Mouse (Mus musculus): ENCODE measurements around the gene Abi3. TPM values are rescaled to one million over a fixed set of nuclear protein-coding genes. Genes with fewer than 3 reads are reported as not detected.
A peak's percentile ranks its signal among the peaks of the same experiment; 100 is the strongest.

Gene Abi3
- polyA plus RNA-seq, 1 experiment from 2014 or later: 1.5 TPM

DNA sequence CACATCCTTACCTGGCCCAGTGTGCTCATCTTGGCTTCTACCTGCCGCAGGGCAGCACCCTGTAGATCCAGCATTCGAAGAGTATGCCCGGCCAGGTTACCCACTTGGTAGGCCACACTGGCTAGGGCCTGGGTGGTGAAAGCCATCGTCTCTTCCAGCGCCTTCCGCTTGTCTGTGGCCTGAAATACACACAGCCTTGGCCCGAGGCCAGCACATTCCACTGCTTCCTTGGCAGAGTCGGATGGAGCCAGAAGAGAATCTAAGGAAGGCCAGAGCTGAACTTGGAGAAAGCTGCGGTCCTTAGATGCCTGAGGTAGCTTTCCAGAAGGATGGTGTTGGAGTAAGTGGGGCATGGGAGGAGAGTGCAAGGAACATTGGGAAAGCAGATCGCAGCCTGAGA lies 5.2 kb downstream of the Abi3 start, which contains the start of gene Gngt2:
Gene Gngt2, plus strand, starts transcription at position 158 of the 400 bp plus-strand sequence.
- H3K27me3 ChIP-seq: peaks cover 80% of the 10 kb centered on the region
- no peaks in the 10 kb centered on the region for H3K9me3 ChIP-seq (replicated peaks)
- no peak within 1 kb of the TSS for H3K27ac ChIP-seq
- WGBS: 66% methylated on average over 10 of the region's 10 CpGs
- H3K4me2 ChIP-seq: no peak within 1 kb of the TSS
- H3K4me1 ChIP-seq: peaks cover 20% of the 10 kb centered on the region
- ATAC-seq: no peak
- no peak within 1 kb of the TSS for H3K4me3 ChIP-seq
- H3K36me3 ChIP-seq (ENCODE audit: poor library complexity, severe bottlenecking): no peaks in the 10 kb centered on the region
- no peak within 1 kb of the TSS for H3K9ac ChIP-seq

DNA sequence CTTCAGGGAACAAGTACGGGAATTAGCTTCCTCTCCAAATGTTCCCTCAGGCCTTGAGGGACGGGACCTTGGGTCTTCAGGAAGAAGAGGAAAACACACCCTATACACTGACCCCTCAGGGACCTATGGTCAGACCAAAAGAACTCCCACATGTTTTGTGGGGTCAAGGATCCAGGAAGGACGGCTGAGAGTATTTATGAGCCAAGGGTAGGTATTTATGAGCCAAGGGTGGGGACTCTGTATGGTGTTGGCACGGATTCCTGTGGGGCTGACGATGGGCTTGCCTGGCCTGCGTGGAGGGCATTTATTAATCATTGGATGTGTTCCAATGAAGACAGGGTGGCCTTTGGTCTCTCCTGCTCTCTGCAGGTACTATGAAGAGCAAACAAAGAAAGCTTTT lies 5.8 kb downstream of the Abi3 start:
- H3K9me3 ChIP-seq (replicated peaks): no peaks in the 10 kb centered on the region
- H3K27ac ChIP-seq: no peak overlapping the region
- WGBS: 65% methylated on average over 6 of the region's 6 CpGs
- H3K9ac ChIP-seq: no peak overlapping the region
- H3K4me1 ChIP-seq: peaks cover 21% of the 10 kb centered on the region
- no peak overlapping the region for H3K4me3 ChIP-seq
- no peak overlapping the region for H3K4me2 ChIP-seq
- H3K27me3 ChIP-seq: peaks cover 81% of the 10 kb centered on the region
- H3K36me3 ChIP-seq (ENCODE audit: poor library complexity, severe bottlenecking): no peaks in the 10 kb centered on the region
- no peak for ATAC-seq

DNA sequence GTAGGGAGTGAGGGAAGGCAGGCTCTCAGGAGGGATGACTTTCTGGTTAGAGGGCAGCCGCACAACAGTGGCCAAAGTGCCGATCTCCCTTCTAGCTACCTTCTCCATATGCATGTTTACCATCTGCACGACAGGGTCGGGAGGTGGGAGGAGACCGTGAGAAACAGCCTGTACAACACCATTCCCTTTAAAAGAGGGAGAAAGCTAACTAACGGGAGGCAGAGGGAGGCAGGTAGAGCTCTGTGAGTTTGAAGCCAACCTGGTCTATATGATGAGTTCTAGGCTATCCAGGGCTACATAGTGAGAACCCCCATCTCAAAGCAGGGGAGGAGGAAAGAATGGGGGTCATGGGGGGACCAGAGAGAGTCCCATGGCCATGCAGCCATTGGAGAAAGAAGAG lies 6.4 kb downstream of the Abi3 start:
- H3K9me3 ChIP-seq (replicated peaks): no peaks in the 10 kb centered on the region
- H3K27me3 ChIP-seq: peaks cover 82% of the 10 kb centered on the region
- peaks cover 27% of the 10 kb centered on the region for H3K4me1 ChIP-seq
- no peak for ATAC-seq
- no peak overlapping the region for H3K4me2 ChIP-seq
- H3K4me3 ChIP-seq: no peak overlapping the region
- no peak overlapping the region for H3K9ac ChIP-seq
- WGBS: 46% methylated on average over 6 of the region's 6 CpGs
- no peaks in the 10 kb centered on the region for H3K36me3 ChIP-seq (ENCODE audit: poor library complexity, severe bottlenecking)
- no peak overlapping the region for H3K27ac ChIP-seq

DNA sequence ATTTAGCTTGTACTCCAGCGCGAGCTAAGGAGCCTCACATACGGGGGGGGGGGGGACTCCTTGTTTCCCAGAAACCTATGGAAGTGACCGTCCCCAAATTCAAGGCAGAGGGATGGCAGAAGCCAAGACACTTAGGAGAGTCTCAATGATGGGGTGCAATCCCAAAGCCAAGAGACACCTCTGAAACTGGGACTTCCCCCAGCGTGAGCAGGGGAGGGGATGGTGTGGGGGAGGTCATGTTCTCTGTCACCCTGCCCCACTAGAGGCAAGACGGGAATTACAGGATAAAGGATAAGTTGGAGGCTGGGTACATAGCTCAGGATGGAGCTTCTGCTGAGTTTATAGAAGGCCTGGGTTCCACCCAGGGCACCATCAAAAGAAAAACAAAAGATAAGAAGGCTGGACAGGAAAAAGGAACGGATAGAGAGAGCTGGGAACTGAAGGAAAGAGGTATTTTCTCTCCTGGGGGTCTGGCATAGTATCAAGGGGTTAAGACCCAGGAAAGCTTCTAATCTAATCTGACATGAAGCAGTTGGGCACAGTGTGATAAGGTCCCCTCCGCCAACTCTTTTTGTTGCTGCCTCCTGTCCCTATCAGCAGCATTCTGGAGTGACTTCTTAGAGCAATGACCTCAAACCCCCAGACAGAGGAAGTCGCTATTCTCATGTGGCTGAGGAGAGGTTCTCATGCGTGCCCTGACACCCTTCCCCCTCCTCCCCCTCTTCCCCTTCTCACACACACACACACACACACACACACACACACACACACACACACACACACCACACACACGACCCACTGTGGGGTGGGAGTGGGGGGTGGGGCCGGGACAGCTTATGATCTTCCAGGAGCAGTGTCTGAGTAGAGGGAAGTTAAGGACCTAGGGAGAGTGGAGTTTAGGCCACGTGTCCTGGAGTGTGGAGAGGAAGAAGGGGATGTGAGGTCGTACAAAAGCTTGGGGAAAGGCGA lies 7.2 kb downstream of the Abi3 start:
- ATAC-seq: no peak
- Histone ChIP-seq H3K27ac (no peak overlapping the region), H3K4me3 (no peak overlapping the region), H3K36me3 (ENCODE audit: poor library complexity, severe bottlenecking) (no peaks in the 10 kb centered on the region), H3K27me3 (peaks cover 90% of the 10 kb centered on the region), H3K9ac (no peak overlapping the region), H3K9me3 (replicated peaks) (no peaks in the 10 kb centered on the region), H3K4me2 (no peak overlapping the region), H3K4me1 (peaks cover 34% of the 10 kb centered on the region)
- 20% methylated on average over 14 of the region's 15 CpGs for WGBS

DNA sequence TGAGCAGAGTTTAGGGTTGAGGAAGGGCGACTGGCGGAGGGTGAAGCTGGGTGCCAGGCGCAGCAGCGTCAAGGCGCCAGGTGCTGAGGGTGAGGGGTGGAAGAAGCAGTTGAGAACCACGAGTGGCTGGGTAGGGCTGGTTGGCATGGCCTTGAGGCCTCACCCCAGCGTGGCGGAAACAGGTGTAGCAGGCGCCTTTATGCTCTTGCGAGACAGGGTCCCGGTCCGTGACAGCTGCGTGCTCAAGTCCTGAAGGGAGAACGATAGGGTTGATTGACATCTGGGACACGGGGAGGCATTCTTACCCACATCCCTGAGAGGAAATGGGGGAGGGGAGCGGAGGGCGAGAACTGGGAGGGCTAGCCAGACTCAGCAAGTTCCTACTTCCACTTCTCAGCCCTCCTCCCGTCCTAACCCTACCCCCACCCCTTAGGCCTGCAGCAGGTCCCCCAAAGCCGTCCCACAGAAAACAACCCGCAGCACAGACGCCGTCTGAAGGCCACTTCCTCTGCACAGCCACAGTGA lies 8.1 kb downstream of the Abi3 start:
- no peaks in the 10 kb centered on the region for H3K9me3 ChIP-seq (replicated peaks)
- H3K4me1 ChIP-seq: peaks cover 34% of the 10 kb centered on the region
- peak overlapping the region; percentile 25 for H3K4me2 ChIP-seq
- no peak overlapping the region for H3K27ac ChIP-seq
- peak overlapping the region; percentile 9; the same call in 1 of the 2 replicates for H3K4me3 ChIP-seq
- H3K27me3 ChIP-seq: peaks cover 95% of the 10 kb centered on the region
- 0 out of 2 replicates have a peak, but pooled peaks have one; percentile 6 for ATAC-seq
- H3K36me3 ChIP-seq (ENCODE audit: poor library complexity, severe bottlenecking): no peaks in the 10 kb centered on the region
- WGBS: 4% methylated on average over 22 of the region's 22 CpGs
- no peak overlapping the region for H3K9ac ChIP-seq

DNA sequence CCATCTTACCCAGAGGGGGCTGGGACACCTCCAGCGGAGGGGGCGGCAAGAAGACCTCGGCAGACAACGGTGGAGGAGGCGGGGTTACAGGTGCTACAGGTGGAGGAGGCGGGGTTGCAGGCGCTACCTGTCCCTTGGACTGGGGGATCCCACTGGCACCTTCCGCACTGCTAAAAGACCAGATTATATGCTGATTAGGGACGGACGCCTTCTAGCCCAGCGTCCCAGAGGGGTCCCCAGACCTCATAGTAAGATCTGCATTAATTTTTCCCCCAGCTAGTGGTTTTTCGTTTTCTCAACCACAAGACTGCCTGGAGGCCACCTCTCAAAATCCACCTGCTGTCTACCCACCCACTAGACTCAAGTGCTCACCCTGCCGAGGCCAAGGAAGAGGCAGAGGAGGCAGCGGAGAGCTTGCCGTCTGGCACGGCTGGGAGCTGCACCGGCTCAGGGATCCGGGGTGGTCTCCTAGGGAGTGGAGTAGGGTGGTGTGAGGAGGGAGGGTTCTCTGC lies 8.6 kb downstream of the Abi3 start:
- Histone ChIP-seq H3K4me3 (peak overlapping the region; percentile 9; the same call in 1 of the 2 replicates), H3K27ac (no peak overlapping the region), H3K4me1 (peaks cover 33% of the 10 kb centered on the region), H3K27me3 (peaks cover 98% of the 10 kb centered on the region), H3K4me2 (peak overlapping the region; percentile 25), H3K36me3 (ENCODE audit: poor library complexity, severe bottlenecking) (no peaks in the 10 kb centered on the region), H3K9me3 (replicated peaks) (no peaks in the 10 kb centered on the region), H3K9ac (no peak overlapping the region)
- ATAC-seq: no peak
- WGBS: 5% methylated on average over 18 of the region's 18 CpGs

DNA sequence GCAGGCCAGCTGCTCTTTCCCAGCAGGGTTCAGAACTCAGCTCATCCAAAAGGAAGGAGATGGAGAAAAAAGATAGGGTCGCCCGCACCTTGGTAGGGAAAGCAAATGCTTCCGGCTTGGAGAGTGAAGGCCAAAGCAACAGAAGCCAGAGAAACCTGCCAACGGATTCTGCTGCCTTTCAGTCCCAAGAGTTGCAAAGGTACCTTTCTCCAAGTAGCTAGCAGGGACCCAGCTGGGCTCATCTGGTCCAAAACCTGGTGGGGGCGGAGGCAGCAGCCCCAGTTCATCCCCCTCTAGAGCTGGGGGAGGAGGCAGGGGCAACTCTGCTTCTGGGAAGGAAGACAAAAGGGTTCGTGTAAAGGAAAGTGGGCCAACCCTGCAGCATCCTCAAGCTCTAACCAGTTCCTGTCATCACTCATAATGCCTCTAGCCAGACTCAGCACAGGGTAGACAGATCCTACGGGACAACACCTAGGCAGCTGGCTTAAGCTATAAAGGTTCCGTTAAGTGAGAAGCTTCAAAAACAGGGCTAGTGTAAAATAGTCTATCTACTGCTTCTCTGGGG lies 9.2 kb downstream of the Abi3 start:
- no peak overlapping the region for H3K4me2 ChIP-seq
- 20% methylated on average over 8 of the region's 8 CpGs for WGBS
- peaks cover 100% of the 10 kb centered on the region for H3K27me3 ChIP-seq
- ATAC-seq: no peak
- no peak overlapping the region for H3K4me3 ChIP-seq
- H3K4me1 ChIP-seq: peaks cover 30% of the 10 kb centered on the region
- no peaks in the 10 kb centered on the region for H3K9me3 ChIP-seq (replicated peaks)
- H3K9ac ChIP-seq: no peak overlapping the region
- no peak overlapping the region for H3K27ac ChIP-seq
- no peaks in the 10 kb centered on the region for H3K36me3 ChIP-seq (ENCODE audit: poor library complexity, severe bottlenecking)

DNA sequence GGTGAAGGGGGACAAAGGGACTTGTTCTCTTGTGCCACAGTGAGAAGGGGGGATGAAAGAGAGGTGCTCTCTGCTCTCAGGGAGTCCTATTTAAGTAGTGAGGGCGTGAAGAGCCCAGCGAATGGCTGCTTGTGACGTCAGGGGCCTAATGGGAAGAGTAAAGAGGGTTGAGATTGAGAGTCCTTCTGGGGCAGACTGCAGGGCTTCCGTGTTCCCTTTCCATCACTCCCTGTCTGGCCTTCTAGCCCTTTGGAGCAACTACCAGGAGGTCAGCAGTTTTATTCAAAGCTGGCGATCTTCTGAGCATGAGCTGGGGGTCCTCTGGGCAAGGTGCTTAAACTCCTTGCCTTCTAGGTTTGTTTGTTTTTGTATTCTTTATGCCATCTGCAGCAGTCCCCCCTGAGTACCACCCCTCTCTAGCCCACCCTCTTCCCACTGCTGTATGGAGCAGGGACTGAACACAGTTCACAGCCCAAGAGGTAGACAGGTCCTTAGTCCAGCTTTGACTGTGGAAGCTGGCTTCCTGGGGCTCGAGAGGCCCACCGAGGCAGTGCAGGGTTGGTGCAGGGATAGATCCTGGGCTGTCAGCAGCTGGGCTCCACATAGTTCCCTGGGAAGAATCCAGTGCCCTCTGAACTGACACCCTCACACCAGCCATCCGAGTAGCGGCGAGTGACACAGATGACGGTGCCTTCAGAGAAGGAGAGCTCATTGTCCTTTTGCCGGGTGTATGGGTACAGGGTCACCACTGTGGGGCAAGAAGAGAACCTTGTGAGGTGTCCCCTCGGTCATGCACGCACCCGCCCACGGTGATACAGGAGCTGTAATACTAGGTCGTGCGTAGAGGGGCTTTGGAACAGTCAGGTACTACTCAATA lies 9.9 kb downstream of the Abi3 start:
- H3K9ac ChIP-seq: no peak overlapping the region
- 27% methylated on average over 18 of the region's 18 CpGs for WGBS
- no peak overlapping the region for H3K4me2 ChIP-seq
- no peaks in the 10 kb centered on the region for H3K36me3 ChIP-seq (ENCODE audit: poor library complexity, severe bottlenecking)
- H3K27ac ChIP-seq: no peak overlapping the region
- peaks cover 99% of the 10 kb centered on the region for H3K27me3 ChIP-seq
- H3K4me1 ChIP-seq: peaks cover 30% of the 10 kb centered on the region
- ATAC-seq: no peak
- no peaks in the 10 kb centered on the region for H3K9me3 ChIP-seq (replicated peaks)
- no peak overlapping the region for H3K4me3 ChIP-seq

DNA sequence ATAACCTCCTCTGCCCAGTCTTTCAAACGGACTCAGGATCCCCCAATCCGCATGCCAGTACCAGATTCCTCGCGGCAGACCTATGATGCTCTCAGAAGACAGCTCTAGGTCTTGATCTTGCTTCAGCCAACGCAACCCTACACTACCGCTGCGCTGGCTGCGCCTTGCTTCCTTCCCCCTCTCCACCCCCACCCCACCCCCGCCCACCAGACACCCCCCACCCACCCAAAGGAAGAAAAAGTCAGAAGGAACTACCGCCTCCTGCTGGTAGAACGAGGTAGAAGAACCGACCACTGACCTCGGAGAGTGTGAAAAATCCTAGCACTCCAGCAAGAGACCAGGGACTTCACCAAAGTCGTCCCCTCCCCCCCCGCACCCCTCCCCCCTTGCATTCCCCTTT lies 10.6 kb downstream of the Abi3 start:
- peak overlapping the region; percentile 44; the same call in 1 of the 2 replicates for H3K4me2 ChIP-seq
- peak overlapping the region; percentile 23 for H3K4me3 ChIP-seq
- H3K9ac ChIP-seq: no peak overlapping the region
- H3K27ac ChIP-seq: no peak overlapping the region
- no peak for ATAC-seq
- peaks cover 26% of the 10 kb centered on the region for H3K4me1 ChIP-seq
- no peaks in the 10 kb centered on the region for H3K9me3 ChIP-seq (replicated peaks)
- 1% methylated on average over 15 of the region's 15 CpGs for WGBS
- H3K36me3 ChIP-seq (ENCODE audit: poor library complexity, severe bottlenecking): no peaks in the 10 kb centered on the region
- H3K27me3 ChIP-seq: peaks cover 99% of the 10 kb centered on the region

DNA sequence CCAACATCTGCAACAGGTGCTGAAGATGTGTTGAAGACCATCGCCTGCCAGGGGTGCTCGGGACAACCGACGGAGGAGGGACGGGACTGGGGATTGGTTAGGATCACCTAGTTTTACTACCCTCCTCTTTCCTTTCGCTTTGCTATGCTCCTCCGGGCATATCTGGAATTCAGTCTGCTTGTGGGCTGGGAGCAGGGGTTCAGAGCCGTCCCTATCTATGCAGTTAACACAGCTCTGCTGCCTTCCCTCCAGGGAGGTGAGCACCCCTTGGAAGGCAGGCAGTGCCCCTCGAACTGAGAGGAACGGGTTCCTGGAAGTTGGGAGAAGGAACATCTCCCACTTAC lies 11.0 kb downstream of the Abi3 start:
- Histone ChIP-seq H3K27ac (no peak overlapping the region), H3K9me3 (replicated peaks) (no peaks in the 10 kb centered on the region), H3K4me2 (peak overlapping the region; percentile 44; the same call in 1 of the 2 replicates), H3K36me3 (ENCODE audit: poor library complexity, severe bottlenecking) (no peaks in the 10 kb centered on the region), H3K4me1 (peaks cover 26% of the 10 kb centered on the region), H3K27me3 (peaks cover 99% of the 10 kb centered on the region), H3K4me3 (peak overlapping the region; percentile 23), H3K9ac (no peak overlapping the region)
- ATAC-seq: no peak
- 10% methylated on average over 10 of the region's 10 CpGs for WGBS

DNA sequence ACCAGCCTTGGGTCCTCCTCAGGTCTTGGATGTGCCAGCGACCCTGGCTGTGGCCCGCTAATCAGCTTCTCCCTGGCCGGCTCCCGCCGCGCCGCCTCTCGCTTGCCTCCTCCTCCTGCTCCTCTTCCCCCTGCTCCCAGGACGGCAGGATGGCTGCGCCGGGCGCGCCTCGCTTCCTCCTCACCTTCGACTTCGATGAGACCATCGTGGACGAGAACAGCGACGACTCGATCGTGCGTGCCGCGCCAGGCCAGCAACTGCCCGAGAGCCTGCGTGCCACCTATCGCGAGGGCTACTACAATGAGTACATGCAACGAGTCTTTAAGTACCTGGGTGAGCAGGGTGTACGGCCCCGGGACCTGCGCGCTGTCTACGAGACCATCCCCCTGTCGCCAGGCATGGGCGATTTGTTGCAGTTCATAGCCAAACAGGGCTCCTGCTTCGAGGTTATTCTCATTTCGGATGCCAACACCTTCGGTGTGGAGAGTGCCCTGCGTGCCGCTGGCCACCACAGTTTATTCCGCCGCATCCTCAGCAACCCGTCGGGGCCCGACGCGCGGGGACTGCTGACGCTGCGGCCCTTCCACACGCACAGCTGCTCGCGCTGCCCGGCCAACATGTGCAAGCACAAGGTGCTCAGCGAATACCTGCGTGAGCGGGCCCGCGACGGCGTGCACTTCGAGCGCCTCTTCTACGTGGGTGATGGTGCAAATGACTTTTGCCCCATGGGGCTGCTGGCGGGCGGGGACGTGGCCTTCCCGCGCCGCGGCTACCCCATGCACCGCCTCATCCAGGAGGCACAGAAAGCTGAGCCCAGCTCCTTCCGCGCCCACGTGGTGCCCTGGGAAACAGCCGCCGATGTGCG lies 11.6 kb downstream of the Abi3 start:
- no peaks in the 10 kb centered on the region for H3K9me3 ChIP-seq (replicated peaks)
- H3K27ac ChIP-seq: no peak overlapping the region
- H3K27me3 ChIP-seq: peaks cover 97% of the 10 kb centered on the region
- H3K4me2 ChIP-seq: peak overlapping the region; percentile 44
- 2% methylated on average over 80 of the region's 80 CpGs for WGBS
- H3K4me1 ChIP-seq: peaks cover 26% of the 10 kb centered on the region
- H3K4me3 ChIP-seq: peak overlapping the region; percentile 23
- H3K9ac ChIP-seq: no peak overlapping the region
- H3K36me3 ChIP-seq (ENCODE audit: poor library complexity, severe bottlenecking): no peaks in the 10 kb centered on the region
- ATAC-seq: no peak
